Mouse (Mus musculus) left cerebral cortex, adult 9 months (tissue): ENCODE data around the gene Dnaaf1.

Experiments used
- DNase-seq, 2 experiments: peaks; one replicate each; pipeline ENCODE4 v3.0.0; 2022; ENCODE audit warnings: low spot score in 2 of 2

Gene Dnaaf1

DNA sequence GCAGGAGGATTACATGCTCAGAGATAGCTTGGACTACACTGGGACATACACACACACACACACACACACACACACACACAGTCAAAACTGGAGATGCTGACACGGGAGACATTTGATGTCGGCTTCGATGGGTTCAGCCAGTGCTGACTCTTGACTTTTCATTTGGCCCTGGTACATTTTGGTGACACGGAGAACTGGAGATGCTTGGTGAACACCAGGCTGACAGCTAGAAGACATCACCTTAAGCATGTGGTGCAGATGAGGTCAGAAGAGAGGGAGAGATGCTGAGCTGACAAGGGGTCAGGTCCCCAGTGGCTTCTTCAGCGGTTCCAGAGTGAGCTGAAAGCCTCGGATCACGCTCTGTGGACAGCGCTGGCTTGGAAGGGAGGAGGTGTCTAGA, 48.0 kb downstream of the Dnaaf1 start:
- no peak for DNase-seq

GRCm38 (mm10) chr8:119623744-119624143, 48.7 kb downstream of the Dnaaf1 start:
- DNase-seq, result no peak

DNA sequence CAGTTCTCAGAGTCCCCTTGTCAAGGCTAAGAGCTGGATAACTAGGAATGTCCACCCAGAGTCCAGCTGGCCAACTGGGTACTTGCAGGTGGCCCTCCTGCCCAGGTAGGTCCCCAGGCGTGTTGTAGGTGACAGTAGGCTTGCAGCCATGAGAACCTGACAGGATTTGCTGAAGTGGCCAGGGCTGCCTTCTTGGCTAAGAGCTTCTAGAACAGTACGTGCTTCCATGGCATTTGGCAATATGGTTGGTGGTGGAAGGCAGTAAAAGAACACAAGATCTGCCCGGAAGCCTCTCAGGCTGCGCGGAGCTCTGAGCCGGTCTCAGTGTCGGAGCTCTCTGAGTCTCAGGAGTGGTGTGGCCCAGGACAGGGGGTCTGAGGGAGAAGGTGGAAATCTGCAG, 49.9 kb downstream of the Dnaaf1 start:
- no peak for DNase-seq

DNA sequence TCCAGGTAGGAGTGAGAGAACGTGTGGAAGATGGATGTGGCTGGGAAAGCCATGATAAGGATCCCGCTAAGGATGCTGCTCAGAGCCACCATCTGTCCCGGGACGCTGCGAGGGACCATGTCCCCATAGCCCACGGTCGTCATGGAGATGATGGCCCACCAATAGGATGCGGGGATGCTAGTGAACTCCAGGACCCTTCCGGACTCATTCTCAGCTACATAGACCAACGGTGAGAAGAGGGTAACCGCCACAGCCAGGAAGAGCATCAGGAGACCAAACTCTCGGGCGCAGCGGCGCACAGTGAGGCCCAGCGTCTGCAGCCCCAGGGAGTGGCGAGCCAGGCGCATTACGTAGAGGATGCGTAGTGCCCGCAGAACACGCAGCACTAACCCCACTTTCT, 50.8 kb downstream of the Dnaaf1 start:
- no peak for DNase-seq

DNA sequence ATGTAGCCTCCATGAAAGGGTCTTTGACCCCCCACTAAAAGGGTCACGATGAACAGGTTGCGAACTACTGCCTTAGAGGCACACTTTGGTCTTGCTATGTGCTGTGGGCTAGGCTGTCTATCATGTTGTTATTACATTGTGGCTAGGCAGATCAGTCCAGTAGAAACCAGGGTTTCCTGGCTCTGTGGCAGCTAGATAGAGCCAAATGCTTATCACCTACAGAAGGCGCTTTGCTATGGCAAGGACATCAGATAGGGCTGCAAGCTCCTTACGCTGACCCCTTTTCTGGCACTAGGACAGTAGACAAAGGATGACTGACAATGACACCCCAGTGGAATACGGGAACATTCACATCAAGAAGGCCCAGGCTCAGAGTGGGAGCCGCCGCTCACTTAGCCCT, 52.2 kb downstream of the Dnaaf1 start:
- DNase-seq, result no peak

- DNase-seq, result no peak
Observed at GRCm38 (mm10) chr8:119627613-119628359, 52.8 kb downstream of the Dnaaf1 start.

- no peak for DNase-seq
Observed at GRCm38 (mm10) chr8:119630841-119631240, 55.8 kb downstream of the Dnaaf1 start.

DNA sequence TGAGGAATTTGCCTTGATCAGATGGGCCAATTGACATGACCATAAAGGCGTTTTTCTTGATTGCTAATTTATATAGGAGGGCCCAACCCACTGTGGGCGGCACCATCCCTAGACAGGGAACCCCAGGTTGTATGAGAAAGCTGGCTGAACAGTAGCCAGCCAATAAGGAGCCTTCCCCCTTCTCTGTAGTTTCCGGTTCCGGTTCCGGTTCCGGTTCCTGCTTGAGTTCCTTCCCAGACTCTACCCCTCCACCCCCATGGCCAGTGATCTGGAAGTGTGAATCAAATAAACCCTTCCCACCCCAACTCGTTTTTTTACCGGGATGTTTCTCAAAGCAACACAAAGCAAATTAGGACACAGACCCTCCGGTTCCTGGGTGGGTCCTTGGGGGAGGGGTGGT, 57.2 kb downstream of the Dnaaf1 start:
- no peak for DNase-seq

GRCm38 (mm10) chr8:119632909-119633308, 57.9 kb downstream of the Dnaaf1 start:
- DNase-seq, result no peak

- no peak for DNase-seq
Observed at GRCm38 (mm10) chr8:119634616-119635336, 59.7 kb downstream of the Dnaaf1 start.

DNA sequence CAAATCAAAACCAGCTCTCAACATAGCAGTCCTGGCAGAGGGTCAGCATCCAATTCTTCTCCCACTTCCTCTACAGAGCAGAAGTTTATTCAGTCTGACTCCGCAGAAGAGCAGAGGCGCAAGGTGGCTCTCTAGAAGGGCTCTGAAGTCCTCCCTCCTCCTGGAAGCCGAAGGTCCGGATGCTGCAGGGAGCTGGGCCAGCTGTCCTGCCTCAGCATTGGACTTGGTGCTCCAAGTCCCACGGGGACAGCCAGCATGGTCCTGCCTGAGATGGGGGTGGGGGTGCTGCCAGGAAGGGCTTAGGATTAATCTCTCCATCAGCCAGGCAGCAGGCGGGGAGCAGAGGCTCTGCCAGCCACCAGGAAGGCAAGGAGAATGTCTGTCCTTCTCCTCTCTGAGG, 60.3 kb downstream of the Dnaaf1 start, which contains the start of gene Kcng4:
TSS of gene Kcng4 (minus strand) at position 303 of the 400 bp plus-strand sequence.
- DNase-seq, result no peak

- DNase-seq, result no peak
Observed at GRCm38 (mm10) chr8:119635958-119636357, 60.9 kb downstream of the Dnaaf1 start.

DNA sequence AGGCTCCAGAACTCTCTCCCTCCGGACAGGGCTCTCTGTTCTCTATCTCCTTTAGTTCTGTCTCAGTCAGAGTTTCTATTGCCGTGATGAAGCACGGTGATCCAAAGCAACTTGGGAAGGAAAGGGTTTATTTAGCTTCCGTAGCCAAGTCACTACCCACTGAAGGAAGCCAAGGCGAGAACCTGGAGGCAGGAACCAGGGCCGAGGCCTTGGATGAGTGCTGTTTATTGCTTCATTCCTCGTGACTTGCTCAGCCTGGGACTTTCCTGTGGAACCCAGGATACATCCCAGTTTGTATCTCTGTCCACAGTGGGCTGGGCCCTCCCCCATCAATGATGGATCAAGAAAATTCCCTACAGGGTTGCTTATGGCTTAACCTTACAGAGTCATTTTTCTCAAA, 61.7 kb downstream of the Dnaaf1 start:
- DNase-seq, result no peak

DNA sequence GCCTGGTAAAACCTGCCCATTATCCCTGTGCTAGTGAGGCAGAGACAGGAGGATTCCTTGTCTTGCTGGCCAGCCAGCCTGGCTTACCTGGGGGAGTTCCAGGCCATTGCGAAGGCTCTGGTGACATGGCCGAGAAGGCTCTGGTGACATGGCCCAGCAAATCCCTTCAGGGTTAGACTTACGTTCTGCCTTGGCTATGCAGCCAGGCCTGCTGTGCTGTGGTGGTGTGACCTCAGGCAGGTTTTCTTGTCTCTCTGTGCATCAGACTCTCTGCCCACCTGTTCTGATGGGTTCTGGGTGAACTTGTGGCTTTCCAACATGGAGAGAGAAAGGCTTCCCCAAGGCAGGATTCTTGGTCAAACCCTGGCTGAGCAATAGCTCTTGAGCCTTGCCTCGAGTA, 62.3 kb downstream of the Dnaaf1 start:
- no peak for DNase-seq

- no peak for DNase-seq
Observed at GRCm38 (mm10) chr8:119638261-119638660, 63.2 kb downstream of the Dnaaf1 start.

DNA sequence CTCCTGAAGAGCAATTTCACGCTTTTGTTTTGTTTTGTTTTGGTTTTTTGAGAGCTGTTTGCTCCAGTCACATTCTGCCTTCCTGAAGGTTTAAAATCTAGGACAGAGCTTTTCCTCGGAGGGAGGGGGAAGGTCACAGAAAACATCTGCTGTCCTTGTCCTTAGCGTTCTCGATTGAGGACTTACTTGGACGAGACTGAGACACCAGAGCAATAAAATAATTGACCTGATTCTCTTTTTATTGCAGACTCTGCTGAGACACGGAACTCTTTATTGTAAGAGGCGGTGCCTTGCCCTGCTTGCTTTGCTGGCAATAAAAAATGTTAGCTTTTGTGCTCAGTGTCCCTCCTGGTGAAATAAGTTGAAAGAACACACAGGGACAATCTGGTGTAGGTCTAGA, 64.8 kb downstream of the Dnaaf1 start:
- DNase-seq, result no peak

DNA sequence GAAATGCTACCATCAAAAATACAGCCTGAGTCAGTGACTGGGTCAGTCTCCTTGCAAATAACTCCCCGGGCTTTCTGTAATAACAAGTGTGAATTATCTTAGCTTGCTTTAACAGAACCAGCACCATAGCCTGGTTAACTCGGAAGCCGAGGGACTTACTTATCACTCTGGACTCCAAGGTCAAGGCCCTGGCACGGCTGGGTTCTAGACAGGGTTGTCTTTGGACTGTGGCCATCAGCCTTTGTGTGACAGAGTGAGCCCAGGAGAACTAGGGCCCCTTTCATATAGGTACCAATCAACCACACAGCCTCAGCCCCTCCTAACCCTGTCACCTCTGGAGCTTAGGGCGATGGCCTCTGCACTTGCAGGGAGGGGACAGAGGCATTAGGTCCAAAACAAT, 66.0 kb downstream of the Dnaaf1 start:
- DNase-seq, result no peak

- DNase-seq, result no peak
Observed at GRCm38 (mm10) chr8:119642960-119643359, 67.9 kb downstream of the Dnaaf1 start.

DNA sequence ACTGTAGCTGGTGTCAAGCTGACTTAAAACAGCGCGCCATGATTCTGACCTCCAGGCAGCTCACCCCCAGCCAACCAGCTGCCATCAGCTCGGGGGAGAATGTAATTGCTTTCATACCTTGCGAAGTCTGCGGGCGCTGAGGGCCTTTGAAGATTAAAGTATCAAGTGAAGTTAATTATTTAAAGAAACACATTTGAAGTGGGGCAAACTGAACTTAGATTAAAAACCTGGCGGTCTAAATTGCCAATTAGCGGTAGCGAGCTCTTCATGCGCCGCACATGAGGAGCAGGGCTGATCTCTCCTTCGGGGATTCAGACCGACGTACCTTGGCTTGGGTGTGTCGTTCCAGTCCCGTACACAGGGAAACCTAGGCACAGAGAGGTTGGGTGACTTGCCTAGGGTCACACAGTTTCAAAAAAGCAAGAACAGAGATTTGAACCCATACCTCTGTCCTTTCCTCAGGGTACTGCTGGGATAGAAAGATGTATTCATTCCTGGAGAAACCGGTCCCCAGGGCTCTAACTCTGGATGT, 69.5 kb downstream of the Dnaaf1 start:
- no peak for DNase-seq

GRCm38 (mm10) chr8:119644981-119645597, 70.1 kb downstream of the Dnaaf1 start:
- DNase-seq, result no peak

- no peak for DNase-seq
Observed at GRCm38 (mm10) chr8:119646197-119646596, 71.2 kb downstream of the Dnaaf1 start.

GRCm38 (mm10) chr8:119646846-119647245, 71.8 kb downstream of the Dnaaf1 start:
- no peak for DNase-seq
